Mouse (Mus musculus): ENCODE data around the gene Spsb1.

GRCm38 (mm10) chr4:149888736-149889470 is 65.9 kb downstream of the Spsb1 start:
- TF ChIP-seq CTCF (IDR thresholded peaks at IDR 0.05; ENCODE audit: extremely low read depth, insufficient read depth, low read length) (no peak), POLR2A (IDR thresholded peaks at IDR 0.05; ENCODE audit: extremely low read depth, insufficient read depth, low read length) (no peak)

Data from cortical plate, adult 2 months (tissue).